Mouse (Mus musculus) duodenum, adult 2 months (tissue): Measurements from ENCODE around the gene Dtwd1. TPM values are rescaled to one million over a fixed set of nuclear protein-coding genes. Genes with fewer than 3 reads are reported as not detected.

Source experiments
- polyA plus RNA-seq: library from polyadenylated mRNA; depleted of rRNA; stranded (reverse); fragments of >200 nt; gene quantifications from 2 replicates; pipeline ENCODE4 v1.2.3, GENCODE M21; 2012; ENCODE audit warnings: low replicate concordance; rRNA removed

Gene Dtwd1
- 0.28 TPM in 2 replicates for polyA plus RNA-seq

DNA sequence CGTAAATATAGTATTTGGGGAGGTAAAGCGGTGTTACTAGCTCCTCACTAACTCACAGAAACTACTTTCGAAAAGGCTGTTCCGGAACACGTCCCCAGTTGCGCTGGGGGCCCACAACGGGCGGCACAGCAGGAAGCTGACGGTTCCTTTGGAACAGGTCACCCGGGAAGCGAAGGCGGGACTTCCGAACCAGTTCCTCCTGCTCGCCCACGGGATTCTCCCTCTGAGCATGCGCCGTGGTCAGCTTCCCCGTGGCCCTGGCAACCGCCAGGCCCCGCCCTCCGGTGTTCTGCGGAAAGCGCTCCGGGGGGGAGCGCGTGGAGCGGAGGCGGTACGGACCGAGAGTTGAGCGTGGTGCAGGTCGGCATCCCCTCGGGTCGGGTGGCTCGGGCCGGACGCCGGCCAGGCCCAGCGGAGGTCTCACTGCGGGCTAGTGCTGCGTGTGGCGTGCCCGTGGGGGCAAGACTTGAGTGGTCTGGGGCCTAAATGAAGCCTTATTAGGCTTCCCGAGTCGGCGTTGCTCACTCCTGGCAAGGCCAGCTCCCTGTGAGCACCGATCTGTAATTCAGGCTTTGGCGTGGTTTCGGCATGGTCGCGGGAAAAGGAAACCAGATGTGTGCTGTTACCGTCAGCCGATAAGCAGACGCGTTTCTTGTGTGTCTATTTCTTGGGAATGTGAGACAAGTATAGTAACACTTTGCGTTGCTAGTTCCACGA lies at the start of gene Dtwd1, which contains the start of gene Fam227b:
Gene Dtwd1, plus strand, starts transcription at position 287 of the 717 bp plus-strand sequence.
Gene Fam227b, minus strand, starts transcription at position 150 of the 717 bp plus-strand sequence.

DNA sequence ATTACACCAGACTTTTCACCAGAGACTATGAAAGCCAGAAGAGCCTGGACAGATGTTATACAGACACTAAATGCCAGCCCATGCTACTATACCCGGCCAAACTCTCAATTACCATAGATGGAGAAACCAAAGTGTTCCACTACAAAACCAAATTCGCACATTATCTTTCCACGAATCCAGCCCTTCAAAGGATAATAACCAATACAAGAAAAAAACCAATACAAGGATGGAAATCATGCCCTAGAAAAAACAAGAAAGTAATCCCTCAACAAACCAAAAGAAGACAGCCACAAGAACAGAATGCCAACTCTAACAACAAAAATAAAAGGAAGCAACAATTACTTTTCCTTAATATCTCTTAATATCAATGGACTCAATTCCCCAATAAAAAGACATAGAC lies 62.9 kb downstream of the Dtwd1 start, which contains the start of gene Gm17555:
Gene Gm17555, plus strand, starts transcription at position 301 of the 400 bp plus-strand sequence.

Other genes starting within 250 kb of the Dtwd1 start
- 0.70 and 1.4 TPM in 2 replicates for gene Fgf7, start 117.5 kb upstream of the Dtwd1 start, polyA plus RNA-seq
- gene Fam227b, start 137 bp upstream of the Dtwd1 start, polyA plus RNA-seq: not detected in 2 replicates
- not detected in 2 replicates for gene Gm17555, start 63.0 kb downstream of the Dtwd1 start, polyA plus RNA-seq